Mouse (Mus musculus) forebrain, embryonic 16.5 days (tissue): ENCODE measurements around the gene 1700022I11Rik. TPM values are rescaled to one million over a fixed set of nuclear protein-coding genes. Genes with fewer than 3 reads are reported as not detected.

Experiments
- ATAC-seq: fragments of 200-750 bp; cut with Nextera tagmentation; 2 replicates; pipeline ENCODE4 v1.8.0; 2017; ENCODE audit warnings: mild to moderate bottlenecking, moderate library complexity
- H3K27ac ChIP-seq: fragments of 300-500 bp; sonication (generic); 2 replicates; pipeline ENCODE4 v1.5.1; 2014; ENCODE audit warnings: low read length, control low read depth
- H3K27me3 ChIP-seq: fragments of 300-500 bp; sonication (generic); replicated peaks from 2 replicates; pipeline ENCODE4 v1.6.1; 2014; ENCODE audit warnings: low read length; ENCODE audit not compliant: control insufficient read depth, insufficient read depth
- H3K36me3 ChIP-seq: fragments of 300-500 bp; sonication (generic); 2 replicates; pipeline ENCODE4 v1.6.1; 2014; ENCODE audit not compliant: control insufficient read depth, insufficient read depth
- H3K4me1 ChIP-seq: fragments of 300-500 bp; sonication (generic); replicated peaks from 2 replicates; pipeline ENCODE4 v1.6.1; 2014; ENCODE audit warnings: low read length; ENCODE audit not compliant: control insufficient read depth, insufficient read depth
- H3K4me2 ChIP-seq: fragments of 300-500 bp; sonication (generic); 2 replicates; pipeline ENCODE4 v1.6.1; 2014; ENCODE audit warnings: mild to moderate bottlenecking, low read length, control low read depth
- H3K4me3 ChIP-seq: fragments of 300-500 bp; sonication (generic); replicated peaks from 2 replicates; pipeline ENCODE4 v1.5.1; 2014; ENCODE audit warnings: mild to moderate bottlenecking, low read length, control low read depth
- H3K9ac ChIP-seq: fragments of 300-500 bp; sonication (generic); replicated peaks from 2 replicates; pipeline ENCODE4 v1.6.1; 2014; ENCODE audit warnings: low read depth, low read length, control low read depth
- H3K9me3 ChIP-seq: fragments of 300-500 bp; sonication (generic); 2 replicates; pipeline ENCODE4 v1.6.1; 2016; ENCODE audit warnings: low read length; ENCODE audit not compliant: control insufficient read depth
- WGBS: fragments of 180-500 bp; shearing (Covaris S2); extraction: QIAGEN DNeasy Blood & Tissue Kit; methylation state at CpG from one replicate; pipeline ENCODE4 v1.1.7; 2014; 5-methylcytosine and 5-hydroxymethylcytosine counted together
- polyA plus RNA-seq: library from polyadenylated mRNA; unstranded; fragments of >200 nt; fragmentation: Nextera tagmentation; extraction: Ambion mirVana; gene quantifications from 2 replicates; pipeline ENCODE4 v1.2.1, GENCODE M21; 2015

1700022I11Rik gene
- polyA plus RNA-seq, 1 experiment from 2014 or later, result 0.51 TPM

DNA sequence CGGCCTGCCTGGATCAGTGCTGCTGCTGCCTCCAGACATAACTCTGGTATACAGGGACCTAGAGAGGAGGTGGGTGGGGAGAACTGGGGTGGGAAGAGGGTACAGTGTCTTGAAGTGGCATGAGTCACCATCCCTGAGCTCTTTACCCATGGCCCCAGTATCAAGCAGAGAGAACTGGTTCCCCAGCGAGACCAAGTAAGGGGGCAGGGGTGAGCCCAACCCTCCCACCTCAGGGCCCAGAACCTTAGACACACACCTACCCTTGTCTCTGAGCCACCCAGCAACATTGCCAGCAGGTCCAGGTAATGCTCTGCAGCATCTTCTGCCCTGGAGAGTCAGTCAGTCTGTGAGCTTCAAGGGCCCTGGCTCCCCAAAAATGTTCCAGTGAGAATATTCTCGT, 35.5 kb downstream of the 1700022I11Rik start:
- no peaks in the 10 kb centered on the region for H3K36me3 ChIP-seq
- ATAC-seq, result no peak
- no peaks in the 10 kb centered on the region for H3K9me3 ChIP-seq
- peaks cover 9% of the 10 kb centered on the region for H3K4me1 ChIP-seq
- no peaks in the 10 kb centered on the region for H3K27me3 ChIP-seq
- 96% methylated on average over 3 of the region's 3 CpGs for WGBS
- H3K4me3 ChIP-seq, result no peak overlapping the region
- no peak overlapping the region for H3K27ac ChIP-seq
- no peak overlapping the region for H3K9ac ChIP-seq
- no peak overlapping the region for H3K4me2 ChIP-seq

DNA sequence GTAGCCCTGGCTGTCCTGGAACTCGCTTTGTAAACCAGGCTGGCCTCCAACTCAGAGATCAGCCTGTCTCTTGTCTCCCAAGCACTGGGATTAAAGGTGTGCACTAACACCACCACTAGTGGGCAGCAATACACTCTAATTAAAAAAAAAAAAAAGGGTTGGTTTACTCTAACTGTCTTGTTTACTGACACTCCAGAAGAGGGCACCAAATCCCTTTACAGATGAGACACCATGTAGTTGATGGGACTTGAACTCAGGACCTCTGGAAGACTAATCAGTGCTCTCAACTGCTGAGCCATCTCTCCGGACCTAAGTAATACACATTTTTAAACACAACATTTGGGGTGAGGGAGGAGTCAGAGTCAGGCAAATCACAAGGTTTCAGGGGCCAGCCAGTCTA, 36.4 kb downstream of the 1700022I11Rik start:
- Histone ChIP-seq H3K27ac (no peak overlapping the region), H3K36me3 (no peaks in the 10 kb centered on the region), H3K4me1 (peaks cover 11% of the 10 kb centered on the region), H3K9ac (no peak overlapping the region), H3K4me2 (no peak overlapping the region), H3K9me3 (no peaks in the 10 kb centered on the region), H3K4me3 (no peak overlapping the region), H3K27me3 (no peaks in the 10 kb centered on the region)
- no peak for ATAC-seq
- WGBS, result 49% methylated on average over 2 of the region's 2 CpGs

DNA sequence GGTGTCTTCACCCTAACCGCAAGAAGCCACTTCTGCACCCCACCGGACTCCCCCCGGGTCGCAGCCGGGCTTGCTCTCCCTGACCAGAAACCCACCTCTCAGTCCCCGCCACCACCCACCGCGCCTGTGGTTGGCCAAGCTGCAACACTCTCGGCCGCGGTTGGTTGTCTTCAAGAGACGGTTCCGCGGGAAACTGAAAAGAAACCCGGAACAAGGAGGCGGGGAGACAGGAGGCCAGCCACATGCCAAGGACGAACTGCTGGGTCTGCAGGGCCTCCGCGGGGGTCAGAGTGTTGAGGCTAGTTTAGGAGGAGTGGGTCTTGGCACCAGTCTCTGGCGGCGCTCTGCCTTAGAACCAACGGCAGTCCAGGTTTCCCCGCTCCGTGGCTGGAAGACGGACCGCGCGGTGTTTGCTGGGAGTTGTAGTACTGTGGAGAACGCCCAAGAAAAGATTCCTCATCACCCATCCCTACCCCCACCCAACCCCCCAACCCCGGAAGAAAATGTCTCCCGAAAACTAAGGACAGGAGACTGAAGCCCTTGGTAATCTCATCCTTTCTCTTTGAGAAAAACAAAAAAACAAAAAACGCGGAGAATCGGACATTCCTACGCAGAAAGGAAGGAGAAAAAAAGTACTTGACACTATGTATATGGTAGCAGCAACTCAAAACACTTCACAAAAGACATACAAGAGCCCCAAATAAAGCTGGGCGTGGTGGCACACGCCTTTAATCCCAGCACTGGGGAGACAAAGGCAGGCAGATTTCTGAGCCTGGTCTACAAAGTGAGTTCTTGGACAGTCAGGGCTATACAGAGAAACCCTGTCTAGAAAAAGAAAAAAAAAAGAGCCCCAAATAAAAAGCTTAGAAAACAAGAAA, 41.0 kb downstream of the 1700022I11Rik start, which contains the start of gene Fancg:
Gene Fancg (minus strand): TSS at position 346 of the 878 bp plus-strand sequence.
- peak within 1 kb of the TSS; percentile 71 for H3K9ac ChIP-seq
- peaks cover 11% of the 10 kb centered on the region for H3K4me1 ChIP-seq
- no peaks in the 10 kb centered on the region for H3K9me3 ChIP-seq
- H3K4me2 ChIP-seq, result peak within 1 kb of the TSS; percentile 88
- under 1% methylated on average over 37 of the region's 37 CpGs for WGBS
- no peaks in the 10 kb centered on the region for H3K27me3 ChIP-seq
- H3K27ac ChIP-seq, result peak within 1 kb of the TSS; percentile 48; the same call in 1 of the 2 replicates
- H3K36me3 ChIP-seq, result no peaks in the 10 kb centered on the region
- H3K4me3 ChIP-seq, result peak within 1 kb of the TSS; percentile 69
- ATAC-seq, result peak; percentile 96

DNA sequence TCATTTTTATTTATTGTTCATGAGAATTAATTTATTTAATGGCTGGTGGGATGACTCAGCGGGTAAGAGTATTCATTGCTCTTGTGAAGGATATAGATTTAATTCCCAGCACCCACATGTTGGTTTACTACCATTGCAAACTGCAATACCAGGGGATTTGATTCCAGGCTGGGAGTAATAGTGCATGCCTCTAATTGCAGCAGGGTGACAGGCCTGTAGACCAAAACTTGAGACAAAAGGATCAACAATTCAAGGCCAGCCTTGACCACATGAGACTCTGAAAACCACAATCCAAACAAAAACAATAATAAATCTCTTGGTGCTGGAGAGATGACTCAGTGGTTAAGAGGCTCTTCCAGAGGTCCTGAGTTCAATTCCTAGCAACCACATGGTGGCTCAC, 42.7 kb downstream of the 1700022I11Rik start:
- Histone ChIP-seq H3K4me2 (no peak overlapping the region), H3K36me3 (no peaks in the 10 kb centered on the region), H3K4me3 (no peak overlapping the region), H3K9me3 (no peaks in the 10 kb centered on the region), H3K27me3 (no peaks in the 10 kb centered on the region), H3K27ac (no peak overlapping the region), H3K9ac (no peak overlapping the region), H3K4me1 (peaks cover 11% of the 10 kb centered on the region)
- ATAC-seq, result no peak
- WGBS, result 97% methylated on average over 1 of the region's 1 CpGs

DNA sequence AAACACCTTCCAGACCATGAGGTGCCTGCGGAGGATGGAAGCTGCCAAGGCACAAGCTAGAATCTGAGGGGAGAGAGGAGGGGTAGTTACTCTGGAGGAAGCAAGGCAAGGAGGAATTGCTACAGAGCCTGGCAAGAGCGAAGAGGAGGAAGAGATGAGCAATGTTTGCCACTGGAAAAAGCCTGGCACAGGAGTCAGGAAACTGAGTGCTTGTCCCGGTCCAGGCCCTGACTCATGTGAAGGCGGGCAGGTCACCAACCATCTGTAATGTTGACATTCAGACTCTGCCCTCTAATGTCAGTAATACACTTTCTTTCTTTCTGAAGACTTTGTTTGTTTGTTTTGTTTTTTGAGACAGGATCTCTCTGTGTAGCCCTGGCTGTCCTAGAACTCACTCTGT, 48.8 kb downstream of the 1700022I11Rik start:
- Histone ChIP-seq H3K4me1 (no peaks in the 10 kb centered on the region), H3K9ac (no peak overlapping the region), H3K4me3 (no peak overlapping the region), H3K36me3 (peaks cover 13% of the 10 kb centered on the region), H3K9me3 (no peaks in the 10 kb centered on the region), H3K27me3 (no peaks in the 10 kb centered on the region), H3K4me2 (no peak overlapping the region), H3K27ac (no peak overlapping the region)
- 88% methylated on average over 4 of the region's 4 CpGs for WGBS
- ATAC-seq, result no peak

DNA sequence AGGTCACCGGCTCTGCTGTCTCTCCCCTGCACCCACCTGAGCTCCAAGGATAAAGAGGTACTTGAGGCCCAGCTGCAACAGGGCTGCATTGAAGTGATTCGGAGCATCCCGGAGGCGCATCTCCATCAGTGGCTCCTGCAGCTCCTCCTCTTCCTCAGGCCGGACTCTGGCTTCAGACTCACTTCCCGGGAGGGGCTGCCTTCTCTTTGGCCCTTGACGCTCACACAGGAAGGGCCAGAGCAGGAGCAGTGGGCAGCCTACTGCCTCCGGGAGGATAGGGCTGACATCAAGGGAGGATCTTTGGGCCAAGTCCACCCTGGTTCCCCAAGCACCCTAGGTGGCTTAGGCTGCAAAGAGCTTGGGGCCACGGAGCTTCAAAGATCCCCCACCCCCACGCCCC, 49.8 kb downstream of the 1700022I11Rik start:
- no peak for ATAC-seq
- WGBS, result 92% methylated on average over 10 of the region's 10 CpGs
- H3K4me3 ChIP-seq, result no peak overlapping the region

DNA sequence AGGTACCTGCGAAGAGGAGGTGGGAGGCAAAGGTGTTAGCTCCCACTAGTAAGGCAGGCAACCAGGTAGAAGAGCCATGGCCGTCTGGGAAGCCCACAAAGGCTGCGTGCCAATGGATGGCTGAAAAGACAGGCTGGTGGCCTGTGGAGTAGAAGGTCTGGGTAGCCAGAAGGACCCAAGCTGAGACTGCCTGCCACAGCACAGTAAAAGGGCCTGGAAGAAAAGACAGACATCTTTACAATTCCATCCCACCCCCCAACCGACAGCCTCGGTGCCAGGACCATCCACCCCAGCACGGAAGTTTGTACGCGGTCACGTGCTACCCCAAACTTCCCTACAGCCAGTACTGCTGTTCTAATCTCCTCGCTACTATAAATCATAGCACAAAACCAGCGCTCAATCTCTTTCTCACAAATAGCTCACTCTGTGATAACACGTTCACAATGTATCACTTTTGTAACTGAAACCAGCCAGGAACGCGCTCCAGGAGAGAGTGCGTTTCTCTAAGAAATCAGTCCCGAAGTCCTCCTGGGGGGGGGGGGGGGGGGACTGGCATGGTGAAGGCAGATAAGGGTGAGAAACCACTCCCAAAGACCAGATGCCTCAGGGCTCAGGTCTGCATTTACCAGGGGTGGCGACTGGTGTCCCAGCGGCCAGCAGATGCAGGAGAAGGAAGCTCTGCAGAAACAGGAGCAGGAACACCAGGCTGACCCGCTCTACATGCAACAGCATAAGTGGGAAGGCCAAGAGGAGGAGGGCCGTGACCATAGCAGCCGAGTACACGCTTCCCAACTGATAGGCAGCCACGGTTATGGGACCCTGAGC, 50.4 kb downstream of the 1700022I11Rik start:
- Histone ChIP-seq H3K4me3 (no peak overlapping the region), H3K4me1 (peaks cover 11% of the 10 kb centered on the region), H3K27ac (no peak overlapping the region), H3K27me3 (no peaks in the 10 kb centered on the region), H3K36me3 (peaks cover 13% of the 10 kb centered on the region), H3K4me2 (no peak overlapping the region), H3K9ac (no peak overlapping the region), H3K9me3 (no peaks in the 10 kb centered on the region)
- no peak for ATAC-seq
- WGBS, result 95% methylated on average over 23 of the region's 23 CpGs

More for the DNA sequence above, 49.8 kb downstream of the 1700022I11Rik start:
- H3K4me1 ChIP-seq, result peaks cover 5% of the 10 kb centered on the region
- H3K4me2 ChIP-seq, result no peak overlapping the region
- no peaks in the 10 kb centered on the region for H3K27me3 ChIP-seq
- no peaks in the 10 kb centered on the region for H3K9me3 ChIP-seq
- H3K36me3 ChIP-seq, result peaks cover 13% of the 10 kb centered on the region
- no peak overlapping the region for H3K27ac ChIP-seq
- no peak overlapping the region for H3K9ac ChIP-seq

DNA sequence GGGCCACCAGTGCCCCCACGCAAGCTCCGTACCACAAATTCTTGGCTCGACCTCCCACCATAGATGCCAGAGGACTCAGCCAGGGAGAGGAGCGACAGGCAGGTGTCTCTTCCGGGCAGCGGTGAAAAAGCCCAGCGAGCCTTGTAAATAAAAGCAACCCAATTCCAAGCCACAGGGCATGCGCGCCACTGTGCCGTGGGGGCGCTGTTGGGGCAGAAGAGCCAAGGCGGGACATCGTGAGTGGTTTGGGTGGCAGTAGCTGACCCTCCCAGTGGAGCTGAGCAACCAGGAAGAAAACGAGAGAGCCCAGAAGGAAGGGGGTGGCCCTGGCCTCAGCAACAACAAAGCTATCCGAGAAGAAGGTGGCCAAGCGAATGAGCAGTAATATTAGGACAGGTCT, 51.5 kb downstream of the 1700022I11Rik start:
- peaks cover 15% of the 10 kb centered on the region for H3K4me1 ChIP-seq
- no peak overlapping the region for H3K27ac ChIP-seq
- no peak overlapping the region for H3K4me3 ChIP-seq
- no peak overlapping the region for H3K9ac ChIP-seq
- no peak for ATAC-seq
- peaks cover 13% of the 10 kb centered on the region for H3K36me3 ChIP-seq
- H3K4me2 ChIP-seq, result no peak overlapping the region
- WGBS, result 84% methylated on average over 16 of the region's 16 CpGs
- no peaks in the 10 kb centered on the region for H3K9me3 ChIP-seq
- no peaks in the 10 kb centered on the region for H3K27me3 ChIP-seq

DNA sequence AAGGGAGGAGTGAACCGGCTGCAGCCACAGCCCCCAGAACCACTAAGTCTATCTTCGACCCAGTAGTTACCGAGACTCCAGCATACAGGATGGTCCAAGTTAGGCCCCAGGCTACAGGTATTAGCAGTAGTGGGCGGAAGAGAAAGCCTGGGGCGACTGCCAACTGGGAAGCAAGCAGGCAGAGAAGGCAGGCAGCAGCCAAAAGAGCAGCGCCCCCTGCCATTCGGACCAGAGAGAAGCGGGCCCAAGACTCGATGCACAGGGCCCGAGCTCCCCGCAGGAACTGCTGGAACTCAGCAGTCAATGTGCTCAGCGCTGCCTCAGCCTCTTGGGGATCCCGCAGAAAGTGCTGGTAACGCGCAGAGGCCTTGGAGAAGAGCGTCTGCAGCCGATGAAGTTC, 51.9 kb downstream of the 1700022I11Rik start:
- 67% methylated on average over 17 of the region's 17 CpGs for WGBS
- Histone ChIP-seq H3K4me2 (no peak overlapping the region), H3K9ac (no peak overlapping the region), H3K27ac (no peak overlapping the region), H3K4me1 (peaks cover 15% of the 10 kb centered on the region), H3K9me3 (no peaks in the 10 kb centered on the region), H3K4me3 (no peak overlapping the region), H3K27me3 (no peaks in the 10 kb centered on the region), H3K36me3 (peaks cover 13% of the 10 kb centered on the region)
- no peak for ATAC-seq
